Mouse (Mus musculus) forebrain, embryonic 14.5 days (tissue): ENCODE measurements around the gene Pgm1. TPM values are rescaled to one million over a fixed set of nuclear protein-coding genes. Genes with fewer than 3 reads are reported as not detected.

Source experiments
- ATAC-seq: fragments of 200-750 bp; cut with Nextera tagmentation; 2 replicates; pipeline ENCODE4 v1.8.0; 2017; ENCODE audit warnings: mild to moderate bottlenecking, moderate library complexity
- DNase-seq: peaks from one replicate; pipeline ENCODE4 v3.0.0-alpha.2; 2015; ENCODE audit warnings: low spot score
- H3K27ac ChIP-seq: fragments of 300-500 bp; sonication (generic); 2 replicates; pipeline ENCODE4 v1.5.1; 2014; ENCODE audit warnings: low read depth, mild to moderate bottlenecking, control low read depth, low read length, moderate library complexity
- H3K27me3 ChIP-seq: fragments of 300-500 bp; sonication (generic); replicated peaks from 2 replicates; pipeline ENCODE4 v1.6.1; 2014; ENCODE audit warnings: low read length, control low read depth, mixed read lengths; ENCODE audit not compliant: control insufficient read depth, insufficient read depth
- H3K36me3 ChIP-seq: fragments of 300-500 bp; sonication (generic); 2 replicates; pipeline ENCODE4 v1.6.1; 2014; ENCODE audit warnings: low read length, control low read depth; ENCODE audit not compliant: control insufficient read depth, insufficient read depth
- H3K4me1 ChIP-seq: fragments of 300-500 bp; sonication (generic); 2 replicates; pipeline ENCODE4 v1.6.1; 2014; ENCODE audit warnings: antibody characterized with exemption, low read length, control low read depth; ENCODE audit not compliant: control insufficient read depth, insufficient read depth
- H3K4me2 ChIP-seq: fragments of 300-500 bp; sonication (generic); 2 replicates; pipeline ENCODE4 v1.6.1; 2014; ENCODE audit warnings: mild to moderate bottlenecking, control low read depth, low read length
- H3K4me3 ChIP-seq: fragments of 300-500 bp; sonication (generic); 2 replicates; pipeline ENCODE4 v1.5.1; 2014; ENCODE audit warnings: low read depth, low read length, control low read depth
- H3K9ac ChIP-seq: fragments of 300-500 bp; sonication (generic); 2 replicates; pipeline ENCODE4 v1.6.1; 2014; ENCODE audit warnings: mild to moderate bottlenecking, low read length, control low read depth, moderate library complexity
- H3K9me3 ChIP-seq: fragments of 300-500 bp; sonication (generic); replicated peaks from 2 replicates; pipeline ENCODE4 v1.6.1; 2016; ENCODE audit warnings: low read length, control low read depth, mixed read lengths; ENCODE audit not compliant: control insufficient read depth
- WGBS: fragments of 180-500 bp; shearing (Covaris S2); extraction: QIAGEN DNeasy Blood & Tissue Kit; methylation state at CpG from one replicate; pipeline ENCODE4 v1.1.7; 2014; 5-methylcytosine and 5-hydroxymethylcytosine counted together
- polyA plus RNA-seq: library from polyadenylated mRNA; unstranded; fragments of >200 nt; fragmentation: Nextera tagmentation; extraction: Ambion mirVana; gene quantifications from 2 replicates; pipeline ENCODE4 v1.2.1, GENCODE M21; 2014

The Pgm1 gene
- 46.2 and 47.3 TPM in 2 replicates for polyA plus RNA-seq

DNA sequence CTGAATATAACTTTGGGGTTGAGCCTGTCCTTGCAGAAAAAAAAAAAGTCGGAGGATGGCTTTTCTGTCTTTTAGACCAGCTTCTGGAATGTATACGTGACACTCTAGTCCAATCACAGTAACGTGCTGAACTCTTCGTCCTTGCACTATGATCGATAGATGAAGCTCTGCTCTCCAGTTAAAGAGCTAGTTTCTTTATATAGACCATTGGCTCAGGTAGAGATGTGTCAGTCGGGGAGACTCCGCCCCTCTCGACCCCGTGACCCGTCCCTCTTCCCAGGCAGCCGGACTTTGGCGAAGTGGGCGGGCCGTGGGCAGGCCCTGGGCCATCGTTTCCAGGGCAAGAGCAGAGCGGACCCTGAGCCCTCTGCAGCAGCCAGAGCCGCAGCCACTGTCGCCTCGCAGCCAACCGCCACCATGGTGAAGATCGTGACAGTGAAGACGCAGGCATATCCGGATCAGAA is at the start of gene Pgm1:
TSS of gene Pgm1 (plus strand) at position 266 of the 464 bp plus-strand sequence.
- H3K4me3 ChIP-seq: peak within 1 kb of the TSS; percentile 65
- peak within 1 kb of the TSS; percentile 85 for H3K4me2 ChIP-seq
- DNase-seq (no peak), ATAC-seq (peak; percentile 83)
- 3% methylated on average over 23 of the region's 23 CpGs for whole genome bisulfite sequencing
- H3K27me3 ChIP-seq: no peaks in the 10 kb centered on the region
- H3K27ac ChIP-seq: peak within 1 kb of the TSS; percentile 80
- no peaks in the 10 kb centered on the region for H3K9me3 ChIP-seq
- H3K36me3 ChIP-seq: no peaks in the 10 kb centered on the region
- peaks cover 9% of the 10 kb centered on the region for H3K4me1 ChIP-seq
- H3K9ac ChIP-seq: peak within 1 kb of the TSS; percentile 76

GRCm38 (mm10) chr4:99881882-99882281 is 47.3 kb upstream of the Pgm1 start:
- H3K9ac ChIP-seq: no peak overlapping the region
- no peaks in the 10 kb centered on the region for H3K27me3 ChIP-seq
- no peak overlapping the region for H3K4me3 ChIP-seq
- DNase-seq: peak; percentile 69
- H3K36me3 ChIP-seq: no peaks in the 10 kb centered on the region
- H3K4me1 ChIP-seq: no peaks in the 10 kb centered on the region
- H3K4me2 ChIP-seq: no peak overlapping the region
- ATAC-seq: no peak
- H3K27ac ChIP-seq: no peak overlapping the region
- H3K9me3 ChIP-seq: no peaks in the 10 kb centered on the region

DNA sequence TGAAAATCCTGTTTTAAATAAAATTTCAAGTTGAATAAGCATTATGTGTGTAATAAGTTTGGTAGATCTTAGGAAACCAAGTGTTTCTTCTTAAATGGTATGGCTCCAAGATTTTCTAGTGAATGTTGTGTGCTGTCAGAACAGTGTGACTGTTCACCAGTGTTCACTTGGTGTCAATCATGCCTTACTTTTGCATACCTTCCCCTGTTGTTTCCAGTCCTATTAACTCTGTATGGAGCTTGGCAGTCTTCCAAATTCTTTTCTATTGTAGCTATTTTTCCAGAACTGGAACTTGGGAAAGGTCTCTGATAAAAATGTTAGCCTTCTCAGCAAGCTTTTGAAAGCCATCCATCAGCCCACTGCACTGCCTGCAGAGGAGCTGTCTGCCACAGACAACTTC is 46.8 kb upstream of the Pgm1 start:
- DNase-seq: peak; percentile 56
- Histone ChIP-seq H3K36me3 (no peaks in the 10 kb centered on the region), H3K4me1 (no peaks in the 10 kb centered on the region), H3K4me3 (no peak overlapping the region), H3K27me3 (no peaks in the 10 kb centered on the region), H3K27ac (no peak overlapping the region), H3K9me3 (no peaks in the 10 kb centered on the region), H3K4me2 (no peak overlapping the region), H3K9ac (no peak overlapping the region)
- ATAC-seq: 0 out of 2 replicates have a peak, but pooled peaks have one; percentile 52

GRCm38 (mm10) chr4:99913894-99914451 is 15.2 kb upstream of the Pgm1 start:
- Histone ChIP-seq H3K27ac (no peak overlapping the region), H3K9ac (no peak overlapping the region), H3K4me3 (no peak overlapping the region), H3K4me2 (no peak overlapping the region), H3K4me1 (no peaks in the 10 kb centered on the region), H3K27me3 (no peaks in the 10 kb centered on the region), H3K36me3 (no peaks in the 10 kb centered on the region), H3K9me3 (no peaks in the 10 kb centered on the region)
- 67% methylated on average over 4 of the region's 4 CpGs for WGBS
- DNase-seq (peak; percentile 64), ATAC-seq (no peak)

DNA sequence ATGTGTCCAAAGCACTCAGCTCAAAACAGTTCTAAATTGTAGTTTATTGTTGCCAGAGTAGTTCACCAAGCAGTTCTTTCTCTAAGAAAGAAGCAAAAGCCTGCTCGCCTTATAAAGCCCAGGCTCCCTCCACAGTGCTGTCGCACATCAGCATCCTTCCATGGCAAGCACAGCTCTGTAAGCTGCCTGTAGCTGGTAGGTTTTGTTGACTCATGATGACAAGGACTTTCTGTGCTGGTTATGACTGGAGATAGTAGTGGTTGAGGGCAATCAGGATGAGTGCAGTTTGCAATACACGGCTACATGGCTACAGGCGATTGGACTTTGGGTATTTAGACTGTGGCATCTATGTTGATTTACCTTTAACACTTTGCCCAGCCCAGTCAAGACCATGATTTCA is 2.8 kb upstream of the Pgm1 start:
- WGBS: 92% methylated on average over 4 of the region's 4 CpGs
- ATAC-seq (no peak), DNase-seq (no peak)
- Histone ChIP-seq H3K9me3 (no peaks in the 10 kb centered on the region), H3K27ac (no peak overlapping the region), H3K27me3 (no peaks in the 10 kb centered on the region), H3K36me3 (no peaks in the 10 kb centered on the region), H3K4me3 (no peak overlapping the region), H3K4me1 (peaks cover 9% of the 10 kb centered on the region), H3K4me2 (no peak overlapping the region), H3K9ac (no peak overlapping the region)

- no peak overlapping the region for H3K4me2 ChIP-seq
- H3K4me3 ChIP-seq: no peak overlapping the region
- no peak for ATAC-seq
- no peak overlapping the region for H3K27ac ChIP-seq
- no peaks in the 10 kb centered on the region for H3K36me3 ChIP-seq
- peaks cover 9% of the 10 kb centered on the region for H3K4me1 ChIP-seq
- DNase-seq: no peak
- no peaks in the 10 kb centered on the region for H3K9me3 ChIP-seq
- 85% methylated on average over 6 of the region's 6 CpGs for WGBS
- H3K27me3 ChIP-seq: no peaks in the 10 kb centered on the region
- H3K9ac ChIP-seq: no peak overlapping the region
These were observed 693 bp upstream of the Pgm1 start for GRCm38 (mm10) chr4:99928521-99928920.

DNA sequence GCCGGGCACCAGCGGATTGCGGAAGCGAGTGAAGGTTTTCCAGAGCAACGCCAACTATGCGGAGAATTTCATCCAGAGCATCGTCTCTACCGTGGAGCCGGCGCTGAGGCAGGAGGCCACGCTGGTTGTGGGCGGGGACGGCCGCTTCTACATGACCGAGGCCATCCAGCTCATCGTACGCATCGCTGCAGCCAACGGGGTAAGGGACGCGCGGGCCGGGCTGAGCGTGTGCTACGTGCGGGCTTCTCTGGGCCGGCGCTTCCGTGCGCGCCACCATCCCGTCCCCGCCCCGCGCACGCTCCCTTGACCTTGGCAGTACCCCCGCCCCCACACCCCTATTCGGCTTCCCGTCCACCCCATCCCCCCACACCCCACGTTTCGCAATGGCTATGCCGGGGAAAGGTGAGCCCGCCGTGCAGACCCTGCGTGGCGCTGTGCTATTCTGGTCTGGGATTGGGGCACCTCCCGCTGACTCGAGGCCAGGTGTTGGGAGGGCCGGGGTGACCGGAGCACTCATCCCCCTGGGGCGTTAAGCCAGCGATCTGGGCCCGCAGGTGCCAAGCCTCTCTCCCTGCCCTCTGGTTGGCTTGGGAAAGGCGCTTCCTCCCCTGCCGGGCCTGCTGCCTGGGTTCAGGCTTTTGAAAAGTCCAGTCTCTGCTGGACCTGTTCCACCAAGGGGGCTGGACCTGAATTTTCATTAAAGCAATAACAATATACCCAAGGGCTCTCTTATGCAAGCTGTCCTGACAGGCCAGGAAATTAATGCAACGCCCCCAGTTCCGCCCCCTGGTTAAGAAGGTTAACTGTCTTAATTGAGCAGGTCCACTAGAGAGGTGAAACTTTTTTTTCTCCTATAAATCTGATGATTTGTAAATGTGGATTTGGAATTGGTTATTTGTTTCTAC is 651 bp downstream of the Pgm1 start, which contains the start of gene Itgb3bp:
TSS of gene Itgb3bp (minus strand) at position 201 of the 905 bp plus-strand sequence.
- Histone ChIP-seq H3K4me1 (peaks cover 9% of the 10 kb centered on the region), H3K4me2 (peak within 1 kb of the TSS; percentile 85), H3K9me3 (no peaks in the 10 kb centered on the region), H3K27ac (peak within 1 kb of the TSS; percentile 80), H3K4me3 (peak within 1 kb of the TSS; percentile 65), H3K9ac (peak within 1 kb of the TSS; percentile 76), H3K27me3 (no peaks in the 10 kb centered on the region), H3K36me3 (no peaks in the 10 kb centered on the region)
- DNase-seq (peak; percentile 72), ATAC-seq (peak; percentile 94)
- 1% methylated on average over 46 of the region's 57 CpGs for WGBS

DNA sequence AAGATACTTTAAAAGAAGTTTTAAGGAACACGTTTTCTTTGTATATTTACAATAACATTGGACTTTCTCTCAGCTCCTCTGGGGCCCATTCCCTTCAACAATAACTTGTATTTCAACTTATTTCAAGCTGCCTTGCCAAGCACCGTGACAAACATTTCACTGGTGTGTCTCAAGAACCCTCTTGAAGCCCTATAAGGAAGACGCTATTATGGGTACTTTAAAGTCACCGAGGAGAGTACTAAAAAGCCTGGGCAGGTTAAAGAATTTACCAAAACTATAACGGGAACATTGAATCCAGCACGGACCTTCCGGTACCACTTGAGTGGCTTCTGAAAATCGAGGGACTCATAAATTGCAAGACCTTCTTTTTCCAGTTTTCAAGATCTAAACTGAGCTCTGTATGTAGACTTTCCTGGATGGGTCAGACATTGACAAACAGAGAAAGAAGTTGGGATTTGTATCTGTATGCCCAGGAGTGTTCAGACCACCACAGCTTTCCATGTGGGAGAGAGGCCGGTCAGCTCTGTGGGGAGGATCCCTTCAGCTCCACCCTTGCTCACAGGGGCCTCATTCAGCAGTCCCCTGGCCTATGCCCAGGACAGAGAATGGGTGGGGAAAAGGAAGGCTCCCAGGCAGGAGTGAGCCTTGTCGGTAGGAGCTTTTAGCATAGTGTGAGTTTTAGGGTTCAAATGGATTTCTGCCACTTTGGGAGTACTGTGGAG is 1.5 kb downstream of the Pgm1 start:
- peaks cover 9% of the 10 kb centered on the region for H3K4me1 ChIP-seq
- H3K36me3 ChIP-seq: no peaks in the 10 kb centered on the region
- H3K9me3 ChIP-seq: no peaks in the 10 kb centered on the region
- no peak for ATAC-seq
- H3K27ac ChIP-seq: no peak overlapping the region
- H3K27me3 ChIP-seq: no peaks in the 10 kb centered on the region
- peak overlapping the region; percentile 65 for H3K4me3 ChIP-seq
- no peak overlapping the region for H3K9ac ChIP-seq
- 51% methylated on average over 10 of the region's 10 CpGs for WGBS
- peak overlapping the region; percentile 85 for H3K4me2 ChIP-seq
- no peak for DNase-seq
